Mouse (Mus musculus) intestine, postnatal 0 days (tissue): ENCODE measurements around the gene Apobr. TPM values are rescaled to one million over a fixed set of nuclear protein-coding genes. Genes with fewer than 3 reads are reported as not detected.

Experiments used
- ATAC-seq: fragments of 200-750 bp; cut with Nextera tagmentation; 2 replicates; pipeline ENCODE4 v1.8.0; 2017; ENCODE audit warnings: mild to moderate bottlenecking, moderate TSS enrichment, moderate library complexity
- H3K27ac ChIP-seq: fragments of 300-500 bp; sonication (generic); 2 replicates; pipeline ENCODE4 v1.5.1; 2014; ENCODE audit warnings: mild to moderate bottlenecking, low read depth, low read length, moderate library complexity
- H3K27me3 ChIP-seq: fragments of 300-500 bp; sonication (generic); replicated peaks from 2 replicates; pipeline ENCODE4 v1.6.1; 2014; ENCODE audit warnings: low read length, mixed read lengths; ENCODE audit not compliant: control insufficient read depth, insufficient read depth
- H3K36me3 ChIP-seq: fragments of 300-500 bp; sonication (generic); 2 replicates; pipeline ENCODE4 v1.6.1; 2014; ENCODE audit warnings: mild to moderate bottlenecking, moderate library complexity; ENCODE audit not compliant: control insufficient read depth, insufficient read depth
- H3K4me1 ChIP-seq: fragments of 300-500 bp; sonication (generic); replicated peaks from 2 replicates; pipeline ENCODE4 v1.6.1; 2014; ENCODE audit warnings: antibody characterized with exemption, low read length, mixed read lengths; ENCODE audit not compliant: control insufficient read depth, insufficient read depth
- H3K4me2 ChIP-seq: fragments of 300-500 bp; sonication (generic); replicated peaks from 2 replicates; pipeline ENCODE4 v1.6.1; 2014; ENCODE audit warnings: low read depth, mild to moderate bottlenecking, moderate library complexity
- H3K4me3 ChIP-seq: fragments of 300-500 bp; sonication (generic); 2 replicates; pipeline ENCODE4 v1.5.1; 2014; ENCODE audit warnings: low read depth, low read length
- H3K9ac ChIP-seq: fragments of 300-500 bp; sonication (generic); 2 replicates; pipeline ENCODE4 v1.6.1; 2014; ENCODE audit warnings: mild to moderate bottlenecking, low read depth, low read length
- H3K9me3 ChIP-seq: fragments of 300-500 bp; sonication (generic); 2 replicates; pipeline ENCODE4 v1.6.1; 2016; ENCODE audit warnings: mixed run types; ENCODE audit not compliant: control insufficient read depth
- CTCF ChIP-seq: sonication (generic); IDR thresholded peaks from 2 replicates; pipeline ENCODE4 v1.5.1; 2016; ENCODE audit warnings: low read depth, mild to moderate bottlenecking, control low read depth, antibody characterized with exemption, moderate library complexity
- WGBS: fragments of 180-500 bp; shearing (Covaris S2); extraction: QIAGEN DNeasy Blood & Tissue Kit; methylation state at CpG from one replicate; pipeline ENCODE4 v1.1.7; 2014; 5-methylcytosine and 5-hydroxymethylcytosine counted together
- polyA plus RNA-seq: library from polyadenylated mRNA; unstranded; fragments of >200 nt; fragmentation: Nextera tagmentation; extraction: Ambion mirVana; gene quantifications from 2 replicates; pipeline ENCODE4 v1.2.1, GENCODE M21; 2015

The Apobr gene
- polyA plus RNA-seq = 0.44 and 0.57 TPM in 2 replicates

DNA sequence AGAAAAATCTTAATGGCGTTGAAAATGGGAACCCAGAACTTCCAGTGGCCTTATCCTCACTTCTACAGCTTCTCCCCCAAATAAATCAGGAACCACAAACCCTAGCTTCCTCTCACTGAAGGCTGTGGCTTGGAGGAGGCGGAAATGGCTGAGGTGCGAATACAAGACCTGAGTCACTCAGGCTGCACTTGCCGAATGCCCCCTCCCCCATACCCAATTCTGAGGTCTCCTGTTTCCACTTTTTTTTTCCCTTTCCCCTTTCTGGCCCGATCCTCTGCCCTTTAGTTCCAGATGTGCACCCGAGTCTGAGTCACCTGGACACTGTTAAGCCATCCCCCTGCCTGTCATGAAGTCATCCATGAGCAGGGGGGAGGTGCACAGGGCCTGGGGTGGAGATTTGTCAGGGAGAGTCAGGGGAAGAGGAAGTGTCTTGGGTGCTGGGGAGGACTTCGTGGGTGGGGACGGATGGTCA lies at the start of gene Apobr:
Apobr (plus strand) TSS at position 437 of the 472 bp plus-strand sequence.
- Histone ChIP-seq H3K4me1 (0 out of 2 replicates have a peak, but pooled peaks cover 2% of the 10 kb centered on the region), H3K27ac (peak within 1 kb of the TSS; percentile 86), H3K36me3 (peaks cover 4% of the 10 kb centered on the region; the same call in 1 of the 2 replicates), H3K4me3 (peak within 1 kb of the TSS; percentile 51), H3K9me3 (no peaks in the 10 kb centered on the region), H3K27me3 (0 out of 2 replicates have a peak, but pooled peaks cover 2% of the 10 kb centered on the region), H3K9ac (no peak within 1 kb of the TSS), H3K4me2 (peak within 1 kb of the TSS; percentile 76)
- ATAC-seq = no peak
- TF ChIP-seq CTCF = no peak
- WGBS = 79% methylated on average over 8 of the region's 8 CpGs

DNA sequence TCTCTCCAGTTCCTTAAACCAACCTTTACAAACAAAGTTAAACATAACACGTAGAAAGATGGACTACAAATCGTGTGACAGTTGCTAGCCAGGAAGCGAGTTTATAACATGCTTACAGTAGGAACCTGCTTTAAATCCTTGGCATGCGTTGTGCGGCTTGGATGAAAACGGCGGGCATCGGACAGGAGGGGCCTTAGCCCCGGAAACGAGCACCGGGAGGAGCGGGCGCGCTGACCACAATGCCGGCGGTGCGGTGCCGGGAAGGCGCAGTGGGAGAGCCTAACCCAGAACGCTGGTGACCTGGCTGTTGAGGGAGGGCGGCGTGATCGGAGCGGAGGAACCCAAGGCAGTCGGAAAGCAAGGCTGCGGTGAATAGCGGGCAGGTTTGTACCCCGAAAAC lies 49.0 kb upstream of the Apobr start:
- TF ChIP-seq CTCF = no peak
- Histone ChIP-seq H3K4me2 (peak overlapping the region; percentile 76), H3K4me1 (no peaks in the 10 kb centered on the region), H3K9ac (peak overlapping the region; percentile 22; the same call in 1 of the 2 replicates), H3K9me3 (no peaks in the 10 kb centered on the region), H3K27ac (no peak overlapping the region), H3K4me3 (peak overlapping the region; percentile 40), H3K36me3 (no peaks in the 10 kb centered on the region), H3K27me3 (peaks cover 10% of the 10 kb centered on the region)
- 2% methylated on average over 28 of the region's 28 CpGs for WGBS
- no peak for ATAC-seq

GRCm38 (mm10) chr7:126536466-126536865 lies 48.3 kb upstream of the Apobr start:
- Histone ChIP-seq H3K4me1 (no peaks in the 10 kb centered on the region), H3K27ac (no peak overlapping the region), H3K4me3 (peak overlapping the region; percentile 40; the same call in 1 of the 2 replicates), H3K4me2 (peak overlapping the region; percentile 76; the same call in 1 of the 2 replicates), H3K36me3 (no peaks in the 10 kb centered on the region), H3K9me3 (no peaks in the 10 kb centered on the region), H3K27me3 (peaks cover 10% of the 10 kb centered on the region), H3K9ac (no peak overlapping the region)
- no peak for ATAC-seq
- no peak for TF ChIP-seq CTCF
- 68% methylated on average over 9 of the region's 9 CpGs for WGBS

DNA sequence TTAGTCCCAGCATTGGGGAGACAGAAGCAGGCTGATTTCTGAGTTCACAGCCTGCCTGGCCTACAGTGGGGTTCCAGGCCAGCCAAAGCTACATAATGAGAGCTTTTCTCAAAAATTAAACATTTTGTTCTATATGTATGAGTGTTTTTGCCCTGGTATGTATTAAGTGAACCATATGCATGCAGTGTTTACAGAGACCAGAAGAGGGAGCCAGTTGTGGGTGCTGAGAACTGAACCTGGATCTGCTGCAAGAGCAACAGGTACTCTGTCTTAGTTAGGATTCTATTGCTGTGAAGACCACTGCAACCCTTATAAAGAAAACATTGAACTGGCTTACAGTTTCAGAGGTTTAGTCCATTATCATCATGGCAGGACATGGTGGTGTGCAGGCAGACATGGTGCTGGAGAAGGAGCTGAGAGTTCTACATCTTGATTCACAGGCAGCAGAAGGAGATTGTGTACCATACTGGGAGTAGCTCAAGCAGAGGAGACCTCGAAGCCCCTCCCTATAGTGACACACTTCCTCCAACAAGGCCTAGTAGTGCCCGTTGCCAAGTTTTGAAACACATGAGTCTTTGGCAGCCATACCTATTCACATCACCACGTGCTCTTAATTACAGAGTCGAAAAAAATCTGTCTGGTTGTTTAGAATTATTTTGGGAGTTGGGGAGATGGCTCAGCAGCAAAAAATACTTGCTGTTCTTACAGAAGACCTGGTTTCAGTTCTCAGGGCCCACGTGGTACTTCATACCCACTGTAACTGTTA lies 46.7 kb upstream of the Apobr start:
- Histone ChIP-seq H3K4me3 (no peak overlapping the region), H3K4me1 (no peaks in the 10 kb centered on the region), H3K9me3 (no peaks in the 10 kb centered on the region), H3K36me3 (no peaks in the 10 kb centered on the region), H3K27ac (no peak overlapping the region), H3K9ac (no peak overlapping the region), H3K27me3 (peaks cover 10% of the 10 kb centered on the region), H3K4me2 (no peak overlapping the region)
- ATAC-seq = no peak
- peak; percentile 72 for TF ChIP-seq CTCF
- 77% methylated on average over 5 of the region's 5 CpGs for WGBS

GRCm38 (mm10) chr7:126541661-126542060 lies 43.1 kb upstream of the Apobr start:
- H3K4me1 ChIP-seq = no peaks in the 10 kb centered on the region
- no peak overlapping the region for H3K4me3 ChIP-seq
- peaks cover 6% of the 10 kb centered on the region for H3K27me3 ChIP-seq
- no peaks in the 10 kb centered on the region for H3K9me3 ChIP-seq
- H3K36me3 ChIP-seq = peaks cover 19% of the 10 kb centered on the region
- no peak for ATAC-seq
- 92% methylated on average over 1 of the region's 1 CpGs for WGBS
- H3K4me2 ChIP-seq = no peak overlapping the region
- H3K27ac ChIP-seq = no peak overlapping the region
- no peak for TF ChIP-seq CTCF
- no peak overlapping the region for H3K9ac ChIP-seq

GRCm38 (mm10) chr7:126545631-126546030 lies 39.1 kb upstream of the Apobr start:
- no peaks in the 10 kb centered on the region for H3K9me3 ChIP-seq
- H3K36me3 ChIP-seq = peaks cover 59% of the 10 kb centered on the region
- H3K4me2 ChIP-seq = no peak overlapping the region
- H3K27ac ChIP-seq = no peak overlapping the region
- H3K4me1 ChIP-seq = no peaks in the 10 kb centered on the region
- WGBS = 81% methylated on average over 2 of the region's 2 CpGs
- no peak overlapping the region for H3K4me3 ChIP-seq
- no peak for TF ChIP-seq CTCF
- H3K9ac ChIP-seq = no peak overlapping the region
- no peaks in the 10 kb centered on the region for H3K27me3 ChIP-seq
- no peak for ATAC-seq
